Mouse (Mus musculus) neural tube, embryonic 11.5 days (tissue): ENCODE measurements around the gene Fig4. TPM values are rescaled to one million over a fixed set of nuclear protein-coding genes. Genes with fewer than 3 reads are reported as not detected.

Source experiments
- ATAC-seq: fragments of 200-750 bp; cut with Nextera tagmentation; 2 replicates; pipeline ENCODE4 v1.8.0; 2017; ENCODE audit warnings: moderate number of reproducible peaks, mild to moderate bottlenecking, moderate TSS enrichment, moderate library complexity; ENCODE audit not compliant: insufficient read depth, low FRiP score, low TSS enrichment
- DNase-seq: peaks from one replicate; pipeline ENCODE4 v3.0.0-alpha.2; 2015; ENCODE audit warnings: low spot score
- H3K27ac ChIP-seq: fragments of 300-500 bp; sonication (generic); 2 replicates; pipeline ENCODE4 v1.5.1; 2014; ENCODE audit warnings: low read depth, mild to moderate bottlenecking, low read length
- H3K27me3 ChIP-seq: fragments of 300-500 bp; sonication (generic); 2 replicates; pipeline ENCODE4 v1.6.1; 2014; ENCODE audit warnings: mild to moderate bottlenecking, low read length, mixed read lengths; ENCODE audit not compliant: control insufficient read depth, insufficient read depth
- H3K36me3 ChIP-seq: fragments of 300-500 bp; sonication (generic); 2 replicates; pipeline ENCODE4 v1.6.1; 2014; ENCODE audit warnings: mild to moderate bottlenecking, low read length, moderate library complexity, mixed read lengths; ENCODE audit not compliant: control insufficient read depth, insufficient read depth
- H3K4me1 ChIP-seq: fragments of 300-500 bp; sonication (generic); 2 replicates; pipeline ENCODE4 v1.6.1; 2014; ENCODE audit warnings: low read length, mixed read lengths; ENCODE audit not compliant: control insufficient read depth, insufficient read depth
- H3K4me2 ChIP-seq: fragments of 300-500 bp; sonication (generic); 2 replicates; pipeline ENCODE4 v1.6.1; 2014; ENCODE audit warnings: low read depth, mild to moderate bottlenecking, moderate library complexity
- H3K4me3 ChIP-seq: fragments of 300-500 bp; sonication (generic); 2 replicates; pipeline ENCODE4 v1.5.1; 2014; ENCODE audit warnings: low read depth, low read length
- H3K9ac ChIP-seq: fragments of 300-500 bp; sonication (generic); 2 replicates; pipeline ENCODE4 v1.6.1; 2014; ENCODE audit warnings: mild to moderate bottlenecking, low read length
- H3K9me3 ChIP-seq: fragments of 300-500 bp; sonication (generic); 2 replicates; pipeline ENCODE4 v1.6.1; 2016; ENCODE audit warnings: low read length; ENCODE audit not compliant: control insufficient read depth
- WGBS: fragments of 180-500 bp; shearing (Covaris S2); extraction: QIAGEN DNeasy Blood & Tissue Kit; methylation state at CpG from one replicate; pipeline ENCODE4 v1.1.7; 2014; 5-methylcytosine and 5-hydroxymethylcytosine counted together
- polyA plus RNA-seq: library from polyadenylated mRNA; unstranded; fragments of >200 nt; fragmentation: Nextera tagmentation; extraction: Ambion mirVana; gene quantifications from 2 replicates; pipeline ENCODE4 v1.2.1, GENCODE M21; 2014

Gene Fig4
- polyA plus RNA-seq, 1 experiment from 2014 or later, result 29.6 TPM

DNA sequence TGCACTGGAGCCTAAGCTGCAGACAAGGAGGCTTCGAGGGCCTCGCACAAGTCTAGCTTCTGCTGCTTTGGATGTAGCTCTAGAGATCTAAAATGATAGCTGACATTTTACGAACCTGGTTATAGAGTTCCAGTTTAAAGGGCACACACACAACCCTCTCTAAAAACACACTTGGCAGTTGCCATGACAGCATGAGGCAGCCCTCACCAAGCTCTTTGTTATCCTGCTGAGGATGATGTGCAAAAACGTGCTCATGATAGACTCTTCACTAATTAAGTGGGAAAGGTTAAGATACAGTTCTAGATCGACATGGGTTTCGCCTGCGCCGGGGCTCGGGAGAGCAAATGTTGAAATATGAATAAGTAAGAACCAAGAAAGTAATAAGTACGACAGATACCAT lies 84.2 kb downstream of the Fig4 start:
- H3K9me3 ChIP-seq, result no peaks in the 10 kb centered on the region
- ATAC-seq (no peak), DNase-seq (no peak)
- no peaks in the 10 kb centered on the region for H3K36me3 ChIP-seq
- H3K4me2 ChIP-seq, result no peak overlapping the region
- no peak overlapping the region for H3K9ac ChIP-seq
- no peak overlapping the region for H3K27ac ChIP-seq
- WGBS, result 90% methylated on average over 10 of the region's 10 CpGs
- no peaks in the 10 kb centered on the region for H3K27me3 ChIP-seq
- H3K4me1 ChIP-seq, result no peaks in the 10 kb centered on the region
- no peak overlapping the region for H3K4me3 ChIP-seq

DNA sequence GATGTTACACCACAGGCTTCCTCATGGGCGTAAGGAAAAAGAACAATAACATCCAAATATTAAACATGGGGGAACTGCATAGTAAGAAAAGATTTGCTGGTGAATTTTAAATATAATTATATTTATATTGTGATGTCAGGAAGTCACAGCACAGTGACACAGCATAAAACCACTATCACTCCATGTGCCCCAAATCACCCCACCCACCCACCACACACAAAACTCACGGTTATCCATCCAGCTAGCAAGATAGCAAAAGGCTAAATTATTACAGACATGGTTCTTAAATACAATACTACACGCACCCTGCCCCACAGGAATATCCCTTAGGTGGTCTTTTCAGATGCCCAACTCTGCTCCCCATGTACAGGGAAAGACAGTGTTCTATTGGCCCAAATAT lies 89.0 kb downstream of the Fig4 start:
- H3K4me1 ChIP-seq, result no peaks in the 10 kb centered on the region
- no peak for DNase-seq
- H3K27ac ChIP-seq, result no peak overlapping the region
- WGBS, result 84% methylated on average over 3 of the region's 3 CpGs
- H3K4me3 ChIP-seq, result no peak overlapping the region
- H3K4me2 ChIP-seq, result no peak overlapping the region
- H3K9me3 ChIP-seq, result no peaks in the 10 kb centered on the region
- H3K27me3 ChIP-seq, result no peaks in the 10 kb centered on the region
- H3K36me3 ChIP-seq, result no peaks in the 10 kb centered on the region
- H3K9ac ChIP-seq, result no peak overlapping the region
- no peak for ATAC-seq

DNA sequence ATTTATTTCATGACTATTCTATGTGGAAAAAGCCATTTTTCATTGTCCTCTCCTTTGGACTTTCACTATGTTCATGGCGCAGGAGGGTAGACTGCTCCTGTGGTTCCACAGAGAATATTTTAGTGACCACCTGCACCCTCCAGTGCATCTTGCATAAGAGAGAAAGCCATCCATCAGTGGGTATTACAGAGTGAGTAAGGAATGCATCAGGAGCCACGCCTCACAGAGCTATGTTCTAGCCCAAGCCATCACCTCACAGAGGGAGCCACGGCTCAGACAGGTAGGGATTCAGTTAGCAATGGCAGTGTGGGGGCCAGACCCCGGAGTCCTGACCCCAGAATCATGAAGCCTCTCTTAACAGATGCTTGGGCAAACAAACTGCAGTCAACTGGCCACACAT lies 93.5 kb downstream of the Fig4 start:
- H3K27ac ChIP-seq, result no peak overlapping the region
- H3K9ac ChIP-seq, result no peak overlapping the region
- no peaks in the 10 kb centered on the region for H3K4me1 ChIP-seq
- no peaks in the 10 kb centered on the region for H3K36me3 ChIP-seq
- DNase-seq (no peak), ATAC-seq (no peak)
- no peak overlapping the region for H3K4me3 ChIP-seq
- no peaks in the 10 kb centered on the region for H3K27me3 ChIP-seq
- 80% methylated on average over 4 of the region's 4 CpGs for WGBS
- no peak overlapping the region for H3K4me2 ChIP-seq
- no peaks in the 10 kb centered on the region for H3K9me3 ChIP-seq

DNA sequence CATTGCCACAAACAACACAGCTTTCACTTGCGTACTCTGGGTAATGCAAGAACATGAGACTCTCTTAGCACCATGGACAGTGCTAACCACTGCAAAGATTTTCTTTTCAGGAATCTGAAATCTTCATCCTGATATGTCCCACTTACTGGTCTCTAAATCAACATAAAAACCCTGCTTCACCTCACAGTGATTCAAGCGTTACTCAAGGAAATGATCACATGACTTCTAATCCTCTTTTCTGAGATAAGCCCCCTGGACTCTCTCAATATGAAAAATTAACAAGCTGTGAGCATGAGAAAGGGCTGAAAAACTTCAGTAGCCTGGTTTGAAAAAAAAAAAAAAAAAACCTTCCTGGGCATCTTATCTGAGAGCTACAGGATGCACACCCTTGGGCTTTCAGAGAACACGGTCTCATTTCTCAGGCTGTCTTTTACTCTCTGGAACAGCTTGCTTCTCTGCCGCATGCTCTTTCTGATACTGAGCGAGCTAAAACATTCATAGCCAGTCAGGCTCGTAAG lies 94.1 kb downstream of the Fig4 start:
- no peak overlapping the region for H3K9ac ChIP-seq
- H3K27ac ChIP-seq, result no peak overlapping the region

DNA sequence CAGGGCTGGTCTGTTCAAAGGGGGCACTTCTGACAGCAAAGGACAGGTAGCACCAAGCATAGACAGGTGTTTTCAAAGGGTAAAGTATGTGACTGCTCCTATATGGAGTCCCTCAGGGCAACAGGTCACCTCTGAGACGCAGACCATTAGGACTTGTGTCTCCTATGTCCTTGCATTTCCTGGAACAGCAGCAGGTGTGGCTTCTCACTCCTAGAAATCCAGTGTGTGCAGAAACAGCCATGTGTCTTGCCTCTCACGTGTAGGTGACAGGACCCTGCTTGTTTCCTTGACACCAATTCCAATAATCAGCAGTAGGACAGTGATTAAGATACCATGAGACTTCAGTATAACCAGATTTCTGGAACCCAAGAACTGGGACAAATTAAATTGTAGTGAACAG lies 97.4 kb downstream of the Fig4 start:
- no peak for DNase-seq
- Histone ChIP-seq H3K27me3 (no peaks in the 10 kb centered on the region), H3K4me1 (no peaks in the 10 kb centered on the region), H3K4me2 (no peak overlapping the region), H3K36me3 (no peaks in the 10 kb centered on the region), H3K9ac (no peak overlapping the region), H3K27ac (no peak overlapping the region), H3K4me3 (no peak overlapping the region), H3K9me3 (no peaks in the 10 kb centered on the region)
- no peak for ATAC-seq
- WGBS, result 86% methylated on average over 2 of the region's 2 CpGs

More for the DNA sequence above, 94.1 kb downstream of the Fig4 start:
- no peak for DNase-seq
- WGBS, result 82% methylated on average over 6 of the region's 6 CpGs
- no peak overlapping the region for H3K4me2 ChIP-seq
- no peaks in the 10 kb centered on the region for H3K36me3 ChIP-seq
- no peak overlapping the region for H3K4me3 ChIP-seq
- H3K27me3 ChIP-seq, result no peaks in the 10 kb centered on the region
- no peak for ATAC-seq
- H3K4me1 ChIP-seq, result no peaks in the 10 kb centered on the region
- no peaks in the 10 kb centered on the region for H3K9me3 ChIP-seq

DNA sequence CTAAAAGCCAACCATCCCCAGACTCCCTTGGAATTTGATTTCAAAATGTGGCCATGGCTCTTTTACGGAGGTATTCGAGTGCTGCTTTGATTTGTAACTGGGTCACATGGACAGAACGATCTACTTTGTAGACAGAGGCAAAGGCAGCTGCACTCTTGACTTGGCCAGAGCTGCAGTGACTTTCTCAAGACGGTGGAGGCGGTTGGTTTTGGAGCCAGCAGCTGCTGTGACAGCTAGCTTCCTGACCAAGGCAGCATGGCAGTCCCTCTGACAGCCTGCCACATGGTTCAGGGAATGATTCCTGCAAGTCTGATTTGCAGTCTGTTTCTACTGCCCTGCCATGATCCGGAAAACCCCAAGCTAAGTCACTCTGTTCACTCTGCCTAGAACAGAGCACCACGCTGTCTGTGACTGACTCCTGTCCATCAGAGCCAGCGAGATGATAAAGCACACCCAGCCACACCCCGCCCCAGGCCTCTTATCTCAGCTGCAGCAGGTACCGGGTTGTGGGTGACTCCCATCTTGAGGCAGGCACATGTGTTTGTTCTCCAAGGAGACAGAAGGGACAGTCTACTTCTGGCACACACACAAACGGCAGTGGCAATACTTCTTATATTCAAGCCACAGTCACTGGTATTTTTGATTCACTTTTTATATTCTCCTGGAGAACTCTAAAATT lies 98.3 kb downstream of the Fig4 start:
- DNase-seq, result no peak
- no peak overlapping the region for H3K4me2 ChIP-seq
- H3K36me3 ChIP-seq, result no peaks in the 10 kb centered on the region
- no peaks in the 10 kb centered on the region for H3K4me1 ChIP-seq
- H3K9me3 ChIP-seq, result no peaks in the 10 kb centered on the region
- peak; percentile 53; the same call in 1 of the 2 replicates for ATAC-seq
- H3K27me3 ChIP-seq, result no peaks in the 10 kb centered on the region
- 86% methylated on average over 11 of the region's 11 CpGs for WGBS
- H3K4me3 ChIP-seq, result no peak overlapping the region
- no peak overlapping the region for H3K27ac ChIP-seq
- H3K9ac ChIP-seq, result no peak overlapping the region

DNA sequence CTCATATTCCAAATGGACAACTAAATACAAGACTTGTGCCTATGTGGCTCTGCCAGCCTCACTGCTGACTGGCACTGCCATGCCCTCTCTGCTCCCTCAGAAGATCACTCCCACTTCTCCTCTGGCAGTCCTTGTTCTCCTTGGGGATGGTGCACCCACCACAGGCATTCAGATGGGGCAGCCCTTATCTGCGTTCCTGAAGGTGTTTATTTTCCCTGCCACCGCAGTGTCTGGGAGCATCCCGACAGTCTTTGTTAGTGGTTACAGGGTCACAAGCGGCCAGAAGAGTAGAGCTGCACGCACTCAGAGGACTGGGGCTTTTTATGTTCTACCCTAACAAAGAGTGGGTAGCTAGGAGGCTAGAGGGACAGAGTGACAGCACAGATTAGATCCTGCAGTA lies 98.9 kb downstream of the Fig4 start:
- no peaks in the 10 kb centered on the region for H3K4me1 ChIP-seq
- no peaks in the 10 kb centered on the region for H3K9me3 ChIP-seq
- ATAC-seq, result no peak
- no peak overlapping the region for H3K4me3 ChIP-seq
- H3K4me2 ChIP-seq, result no peak overlapping the region
- H3K36me3 ChIP-seq, result no peaks in the 10 kb centered on the region
- H3K9ac ChIP-seq, result no peak overlapping the region
- no peak for DNase-seq
- no peaks in the 10 kb centered on the region for H3K27me3 ChIP-seq
- H3K27ac ChIP-seq, result no peak overlapping the region
- 71% methylated on average over 5 of the region's 5 CpGs for WGBS

DNA sequence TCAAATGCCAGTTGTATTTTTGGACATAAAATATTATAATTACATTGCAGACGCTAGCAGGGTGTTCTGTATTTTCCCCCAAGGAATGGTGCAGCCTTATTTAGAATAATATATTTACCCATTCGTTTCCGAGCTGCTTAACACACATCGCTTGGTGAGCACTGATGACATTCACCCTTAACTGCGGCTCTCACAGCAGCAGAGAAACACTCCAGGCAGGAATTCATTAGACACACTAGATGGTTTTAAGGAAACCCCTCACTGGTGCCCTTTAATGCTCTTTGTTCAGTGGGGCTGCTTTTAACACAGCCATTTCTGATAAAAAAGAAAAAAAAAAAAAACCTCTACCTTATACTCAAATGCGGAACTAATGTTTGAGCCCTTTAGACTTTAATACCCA lies 104.3 kb downstream of the Fig4 start:
- ATAC-seq (no peak), DNase-seq (no peak)
- H3K4me1 ChIP-seq, result no peaks in the 10 kb centered on the region
- no peak overlapping the region for H3K4me2 ChIP-seq
- H3K27ac ChIP-seq, result no peak overlapping the region
- WGBS, result 68% methylated on average over 6 of the region's 6 CpGs
- H3K9me3 ChIP-seq, result no peaks in the 10 kb centered on the region
- H3K36me3 ChIP-seq, result no peaks in the 10 kb centered on the region
- no peak overlapping the region for H3K4me3 ChIP-seq
- no peak overlapping the region for H3K9ac ChIP-seq
- H3K27me3 ChIP-seq, result no peaks in the 10 kb centered on the region

DNA sequence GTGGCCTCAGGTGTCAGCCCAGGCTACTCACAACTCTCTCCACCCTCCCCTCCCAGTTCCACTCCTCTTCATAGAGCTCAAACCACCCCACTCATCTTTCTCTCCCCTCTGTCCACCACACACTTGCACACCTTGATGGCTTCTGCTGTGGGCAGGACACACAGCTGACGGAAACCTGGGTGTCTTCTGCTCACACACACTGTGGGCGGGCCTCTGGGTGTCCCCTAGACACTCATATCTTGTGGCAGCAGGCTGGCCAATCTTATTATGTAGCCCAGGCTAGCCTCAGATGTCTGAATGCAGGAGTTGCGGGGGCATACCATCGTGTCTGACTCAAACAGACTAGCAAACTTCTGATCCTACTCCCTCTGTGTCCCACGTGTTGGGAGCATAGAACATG lies 105.3 kb downstream of the Fig4 start:
- Histone ChIP-seq H3K9ac (no peak overlapping the region), H3K4me1 (no peaks in the 10 kb centered on the region), H3K9me3 (no peaks in the 10 kb centered on the region), H3K36me3 (no peaks in the 10 kb centered on the region), H3K27ac (no peak overlapping the region), H3K4me2 (no peak overlapping the region), H3K4me3 (no peak overlapping the region), H3K27me3 (no peaks in the 10 kb centered on the region)
- DNase-seq, result no peak
- WGBS, result 96% methylated on average over 5 of the region's 5 CpGs
- no peak for ATAC-seq
